Mouse (Mus musculus): Measurements from ENCODE around the gene Gm49369.
"Not testable (repeated sequence)": the region's sequence is repeated elsewhere in the genome, so short reads cannot be mapped to it uniquely, and the experiment has no call there.

Gene Gm49369

DNA sequence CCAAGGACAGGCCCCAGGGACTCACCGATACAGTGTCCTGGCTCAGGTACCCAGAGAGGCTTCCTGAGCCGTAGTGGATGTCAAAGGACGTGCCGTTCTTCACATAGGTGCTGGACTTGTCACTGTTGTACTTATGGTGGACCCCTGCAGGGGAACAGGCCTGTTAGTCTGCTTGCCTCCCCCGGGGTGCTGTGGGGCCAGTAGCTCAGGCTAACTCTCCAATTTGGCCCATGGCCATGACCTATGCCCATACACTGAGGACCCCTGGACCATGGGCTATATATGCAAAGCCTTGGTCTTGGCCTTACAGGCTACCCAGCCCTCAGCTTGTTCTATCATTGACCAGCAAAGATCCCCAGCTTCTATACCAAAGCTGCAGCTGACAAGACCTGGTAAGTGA, at the start of gene Gm49369:
TSS of gene Gm49369 (minus strand) at position 101 of the 400 bp plus-strand sequence.
- CTCF ChIA-PET = interaction anchor here (0.6 kb wide), 1 partner anchor 600 kb away, joined by 3 read pairs; no protein-coding TSS in a partner anchor

DNA sequence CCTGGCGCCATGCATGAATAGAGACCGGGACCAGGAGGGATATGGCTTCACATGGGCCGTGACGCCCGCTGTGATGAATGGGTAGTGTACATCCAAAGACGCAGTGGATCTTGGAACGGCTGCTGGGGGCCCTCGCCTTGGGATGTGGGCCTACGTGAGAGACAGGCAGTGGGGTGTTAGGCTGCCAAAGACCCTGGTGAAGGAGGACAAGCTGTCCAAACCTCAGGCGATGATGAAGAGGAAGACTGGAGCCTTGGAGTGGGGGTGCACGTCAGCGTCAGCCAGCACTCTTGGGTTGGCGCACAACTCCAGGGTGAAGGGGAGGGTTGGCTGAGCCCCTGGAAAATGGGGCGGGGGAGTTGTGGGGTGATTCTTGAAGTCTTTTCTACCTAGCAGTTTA, 48.6 kb upstream of the Gm49369 start:
- CTCF ChIA-PET = interaction anchor here (0.5 kb wide), 1 partner anchor 292 kb away, joined by 3 read pairs; no protein-coding TSS in a partner anchor

- CTCF ChIA-PET = interaction anchor here (1.5 kb wide), 1 partner anchor 96 kb away, joined by 4 read pairs; no protein-coding TSS in a partner anchor
Observed at GRCm38 (mm10) chr7:142430160-142430678, 47.8 kb upstream of the Gm49369 start.

DNA sequence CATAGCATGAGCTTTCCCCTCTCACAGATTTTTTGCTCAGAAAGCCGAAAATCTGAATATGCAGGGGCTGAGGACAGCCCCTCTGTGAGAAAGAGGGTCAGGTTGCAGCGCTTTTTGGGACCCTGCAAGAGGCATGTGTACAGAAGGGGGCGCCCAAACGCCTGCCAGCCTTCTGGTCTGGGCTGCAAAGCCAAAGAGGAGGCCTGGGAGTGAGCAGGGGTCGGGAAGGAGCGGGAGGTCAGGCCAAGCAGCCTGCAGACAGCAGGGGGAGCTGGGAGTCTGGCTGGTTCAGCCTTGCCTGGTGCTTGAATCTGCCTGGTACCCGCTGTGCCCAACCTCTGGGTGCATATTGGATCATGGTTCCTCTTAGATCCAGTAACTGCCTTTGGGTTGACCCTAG, 45.7 kb upstream of the Gm49369 start:
- CTCF ChIA-PET = no interaction called here

GRCm38 (mm10) chr7:142425641-142426213, 43.3 kb upstream of the Gm49369 start:
- CTCF ChIA-PET = no interaction called here

- CTCF ChIA-PET = interaction anchor here (0.8 kb wide), 1 partner anchor 14 kb away, joined by 4 read pairs; no protein-coding TSS in a partner anchor
Observed at GRCm38 (mm10) chr7:142421826-142422225, 39.4 kb upstream of the Gm49369 start.

- CTCF ChIA-PET = no interaction called here
Observed at GRCm38 (mm10) chr7:142419887-142420286, 37.4 kb upstream of the Gm49369 start.

DNA sequence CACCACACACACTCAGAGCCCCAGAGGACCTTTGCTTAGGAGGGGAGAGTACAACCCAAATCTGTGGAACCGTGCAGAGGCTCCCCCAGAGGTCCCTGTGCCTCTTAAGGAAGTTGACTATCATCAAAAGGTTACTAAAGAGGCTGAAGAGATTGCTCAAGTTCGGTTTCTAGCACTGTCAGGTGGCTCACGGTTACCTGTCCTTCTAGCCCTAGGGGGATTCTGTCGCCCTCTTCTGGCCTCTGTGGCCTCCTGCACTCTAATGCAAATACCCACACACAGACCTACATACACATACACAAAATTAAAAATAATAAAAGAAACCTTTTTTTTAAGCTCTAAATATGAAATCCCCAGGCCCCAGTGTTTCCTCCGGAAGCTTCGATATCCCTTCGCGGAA, 36.2 kb upstream of the Gm49369 start:
- CTCF ChIA-PET = no interaction called here

DNA sequence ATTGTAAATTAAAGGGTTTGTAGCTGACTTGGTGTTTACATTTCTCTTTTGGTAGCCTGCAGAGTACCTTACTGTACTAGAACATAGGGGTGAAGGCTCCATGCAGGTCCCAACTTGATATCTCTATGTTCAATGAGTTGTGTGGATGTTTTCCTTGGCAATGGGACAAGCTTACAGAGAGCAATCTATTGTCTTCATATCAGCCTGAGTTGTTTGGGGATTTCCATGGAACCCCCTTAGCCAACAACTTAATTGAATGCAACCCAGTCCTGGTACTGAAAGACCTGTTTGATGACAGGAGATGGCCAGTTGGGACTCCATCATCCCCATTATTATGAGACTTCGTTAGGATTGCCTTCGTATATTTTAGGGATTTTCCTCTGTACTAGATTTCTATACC, 35.6 kb upstream of the Gm49369 start:
- CTCF ChIA-PET = no interaction called here

- CTCF ChIA-PET = interaction anchor here (0.5 kb wide), 1 partner anchor 63 kb away, joined by 6 read pairs; no protein-coding TSS in a partner anchor
Observed at GRCm38 (mm10) chr7:142416225-142416624, 33.8 kb upstream of the Gm49369 start.

- CTCF ChIA-PET = no interaction called here
Observed at GRCm38 (mm10) chr7:142415314-142415713, 32.8 kb upstream of the Gm49369 start.

- CTCF ChIA-PET = no interaction called here
Observed at GRCm38 (mm10) chr7:142413285-142413684, 30.8 kb upstream of the Gm49369 start.

DNA sequence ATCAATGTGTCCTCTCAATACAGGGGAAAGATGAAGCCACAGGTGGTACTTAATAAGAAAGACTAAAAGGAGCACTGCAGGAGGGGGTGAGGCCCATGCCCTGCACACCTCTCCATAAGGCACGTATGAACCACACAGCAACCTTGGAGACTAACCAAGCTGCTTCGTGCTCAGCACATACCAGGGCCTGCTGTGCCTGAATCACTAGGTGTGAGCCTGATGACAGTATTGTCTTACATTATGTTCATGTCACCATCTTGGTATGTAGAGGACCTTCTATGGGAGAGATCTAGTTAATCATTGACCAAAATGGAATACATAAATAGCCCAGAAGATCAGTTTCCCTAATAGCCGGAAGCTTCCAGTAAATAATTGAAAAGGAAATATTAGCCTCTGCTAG, 27.1 kb upstream of the Gm49369 start:
- CTCF ChIA-PET = interaction anchor here (1.8 kb wide), 1 partner anchor 75 kb away, joined by 5 read pairs; no protein-coding TSS in a partner anchor

- CTCF ChIA-PET = interaction anchor here (0.7 to 1.8 kb wide), 2 partner anchors 74 to 75 kb away, joined by 5 to 6 read pairs; no protein-coding TSS in a partner anchor
Observed at GRCm38 (mm10) chr7:142408686-142409085, 26.2 kb upstream of the Gm49369 start.

DNA sequence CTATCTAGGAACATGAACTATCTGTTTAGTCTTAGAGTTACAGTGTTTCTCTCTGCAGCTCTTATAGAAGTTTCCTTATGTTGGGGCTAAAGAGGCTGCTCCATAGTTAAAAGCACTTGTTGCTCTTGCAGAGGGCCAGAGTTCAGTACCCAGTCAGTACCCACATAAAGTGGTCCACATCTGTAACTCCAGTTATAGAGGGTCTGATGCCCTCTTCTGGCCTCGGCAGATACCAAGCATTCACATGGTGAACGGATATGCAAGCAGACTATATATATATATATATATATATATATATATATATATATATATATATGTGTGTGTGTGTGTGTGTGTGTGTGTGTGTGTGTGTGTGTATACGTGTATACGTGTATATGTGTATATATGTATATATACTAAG, 25.5 kb upstream of the Gm49369 start:
- CTCF ChIA-PET = interaction anchor here (0.7 to 1.0 kb wide), 3 partner anchors 13 to 99 kb away, joined by 4 to 6 read pairs (median 6); no protein-coding TSS in a partner anchor

- CTCF ChIA-PET = not testable (repeated sequence)
Observed at GRCm38 (mm10) chr7:142405134-142405533, 22.7 kb upstream of the Gm49369 start.

- CTCF ChIA-PET = no interaction called here
Observed at GRCm38 (mm10) chr7:142403591-142403990, 21.1 kb upstream of the Gm49369 start.

- CTCF ChIA-PET = no interaction called here
Observed at GRCm38 (mm10) chr7:142400750-142401142, 18.3 kb upstream of the Gm49369 start.

DNA sequence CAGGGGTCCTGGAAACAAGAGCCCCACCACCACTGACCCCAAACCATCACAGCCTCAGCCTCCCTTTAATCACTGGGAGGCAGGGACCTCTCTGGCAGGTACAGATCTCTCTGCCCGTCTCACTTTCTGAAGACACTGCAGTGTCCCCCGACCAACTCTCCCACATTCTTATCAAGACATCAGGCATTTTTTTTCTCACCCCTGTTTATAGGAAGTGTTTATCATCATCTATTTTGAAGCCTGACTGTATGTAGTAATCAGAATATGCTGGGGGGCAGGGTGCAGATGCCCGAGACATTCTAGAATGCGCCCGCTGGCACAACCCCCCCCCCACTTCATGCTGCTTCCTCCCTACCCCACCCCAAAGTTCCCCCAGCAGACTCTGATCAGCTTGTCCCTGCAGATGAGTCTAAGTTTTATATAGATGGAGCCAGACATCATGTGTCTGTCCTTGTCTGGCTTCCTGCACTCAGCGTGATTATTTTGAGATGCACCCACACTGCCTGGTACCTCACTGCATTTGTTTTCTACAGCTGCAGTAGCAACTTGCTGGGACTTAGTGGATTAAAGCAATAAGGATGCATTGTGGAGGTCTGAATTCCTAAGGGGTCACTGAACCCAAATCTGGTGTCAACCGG, 17.8 kb upstream of the Gm49369 start:
- CTCF ChIA-PET = no interaction called here

- CTCF ChIA-PET = no interaction called here
Observed at GRCm38 (mm10) chr7:142399250-142399649, 16.8 kb upstream of the Gm49369 start.

DNA sequence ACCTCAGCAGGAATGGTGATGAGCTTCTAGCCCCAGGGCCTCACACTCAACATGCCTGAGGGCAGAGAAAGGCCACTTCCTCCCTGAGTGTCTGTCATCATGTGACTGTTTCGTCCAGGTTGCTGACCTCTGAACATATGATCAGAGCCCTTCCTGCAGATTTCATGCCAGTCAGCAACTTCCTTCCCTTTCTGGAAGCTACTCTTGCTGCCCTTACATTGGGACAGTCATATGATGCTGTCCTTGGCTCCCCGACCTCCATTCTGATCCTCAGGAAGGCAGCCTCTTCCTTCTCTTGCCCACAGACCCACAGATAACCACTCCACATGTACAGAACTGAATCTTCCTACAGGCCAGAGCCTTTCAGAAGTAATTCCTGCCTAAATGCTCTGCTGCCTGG, 15.6 kb upstream of the Gm49369 start:
- CTCF ChIA-PET = no interaction called here

GRCm38 (mm10) chr7:142396611-142397010, 14.1 kb upstream of the Gm49369 start:
- CTCF ChIA-PET = no interaction called here

DNA sequence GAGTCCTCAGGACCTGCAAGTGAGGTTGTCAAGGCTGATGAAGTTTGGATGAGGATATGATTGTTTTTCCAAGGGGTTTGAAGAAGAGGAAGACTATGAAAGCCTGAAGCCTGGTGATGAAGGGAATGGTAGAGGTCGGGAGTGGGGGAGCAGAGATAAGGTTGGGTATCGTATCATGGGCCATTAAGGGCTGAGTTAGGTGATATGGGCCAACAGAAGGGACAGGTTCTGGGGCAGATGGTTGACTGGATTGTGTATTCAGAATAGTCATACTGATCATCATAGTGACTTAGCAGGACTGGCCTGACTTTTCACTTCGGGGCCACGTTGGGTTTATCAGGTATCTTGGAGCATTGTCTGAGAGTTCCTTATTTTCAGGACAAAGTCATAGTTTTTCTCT, 13.0 kb upstream of the Gm49369 start:
- CTCF ChIA-PET = no interaction called here

Measured in spleen, embryonic (tissue).